Mouse (Mus musculus) heart, adult 11 months (tissue): ENCODE measurements around the gene Rtp1.

Experiments
- DNase-seq: peaks from one replicate; pipeline ENCODE4 v3.0.0; 2022

Gene Rtp1

DNA sequence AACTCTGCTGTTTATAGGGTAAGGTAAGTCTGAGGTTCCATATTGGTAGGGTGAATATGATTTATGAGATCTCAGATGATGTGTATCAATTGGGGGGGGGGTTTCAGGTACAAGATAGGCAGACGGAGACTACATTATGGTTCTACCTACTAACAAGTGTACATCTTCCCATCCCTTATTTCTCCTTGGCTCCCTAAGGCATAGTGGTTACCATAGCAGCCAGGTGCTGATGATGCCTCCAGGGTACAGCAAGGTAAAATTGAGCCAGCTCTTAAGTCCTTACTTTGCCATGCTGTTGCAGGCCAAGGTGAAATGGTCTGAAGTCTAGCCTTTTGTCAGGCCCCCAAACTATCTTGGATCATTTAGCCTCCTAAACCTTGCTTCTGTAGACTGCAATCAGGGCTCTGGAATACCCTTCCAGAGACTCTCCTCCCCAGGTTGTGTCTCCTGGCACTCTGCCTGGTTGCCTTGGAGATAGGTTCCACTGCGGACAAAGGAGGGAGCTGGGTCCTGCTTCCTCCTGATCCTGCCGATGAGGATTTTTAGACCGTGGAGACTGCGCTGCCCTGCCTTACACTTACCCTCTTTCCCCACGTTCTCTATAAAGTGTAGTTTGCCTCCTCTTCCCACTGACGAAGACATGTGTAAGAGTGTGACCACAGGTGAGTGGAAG is at the start of gene Rtp1:
Gene Rtp1, plus strand, starts transcription at position 487 of the 673 bp plus-strand sequence.
- no peak for DNase-seq

DNA sequence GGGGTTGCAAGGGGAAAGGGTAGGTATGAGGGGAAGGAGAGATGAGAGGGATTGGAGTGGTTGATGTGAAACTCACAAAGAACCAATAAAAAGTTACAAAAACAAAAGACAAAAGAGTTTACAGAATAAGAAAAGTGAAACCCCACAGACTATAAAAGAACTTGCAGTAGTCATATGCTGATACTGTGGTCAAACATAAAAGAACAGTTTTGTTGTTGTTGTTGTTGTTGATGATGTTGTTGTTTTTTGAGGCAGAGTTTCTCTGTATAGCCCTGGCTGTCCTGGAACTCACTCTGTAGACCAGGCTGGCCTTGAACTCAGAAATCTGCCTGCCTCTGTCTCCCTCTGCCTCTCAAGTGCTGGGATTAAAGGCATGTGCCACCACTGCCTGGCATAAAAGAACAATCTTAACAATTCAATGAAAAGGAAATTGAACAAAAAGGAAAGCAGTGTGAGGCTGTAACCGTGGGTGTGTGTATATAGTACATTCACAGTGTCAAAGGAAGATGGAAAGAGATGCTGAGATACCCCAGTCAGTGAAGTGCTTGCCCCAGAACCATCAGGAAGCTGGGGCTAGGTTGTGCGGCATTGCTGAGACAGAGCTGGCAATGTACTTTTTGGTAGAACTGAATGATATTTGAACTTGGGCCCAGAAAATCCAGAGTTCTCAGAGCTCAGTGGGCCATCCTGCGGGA is 49.2 kb upstream of the Rtp1 start:
- DNase-seq, result no peak

DNA sequence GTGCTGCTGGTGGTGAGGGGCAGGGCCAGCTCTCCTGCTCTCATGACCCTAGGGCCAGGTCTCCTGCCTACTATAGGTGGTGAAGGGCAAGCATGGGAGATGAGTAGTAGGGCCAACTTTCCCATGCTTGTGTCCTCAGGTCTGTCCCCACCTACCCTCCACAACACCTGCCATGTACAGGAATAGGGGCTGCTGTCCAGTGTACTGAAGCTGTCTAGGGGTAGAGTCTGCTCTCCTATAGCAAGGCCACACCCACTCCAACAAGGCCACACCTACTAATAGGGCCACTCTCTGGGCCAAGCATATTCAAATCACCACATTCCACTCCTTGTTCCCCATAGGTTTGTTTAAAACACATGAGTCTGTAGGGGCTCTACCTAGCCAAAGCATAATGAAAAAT is 44.6 kb upstream of the Rtp1 start:
- no peak for DNase-seq

DNA sequence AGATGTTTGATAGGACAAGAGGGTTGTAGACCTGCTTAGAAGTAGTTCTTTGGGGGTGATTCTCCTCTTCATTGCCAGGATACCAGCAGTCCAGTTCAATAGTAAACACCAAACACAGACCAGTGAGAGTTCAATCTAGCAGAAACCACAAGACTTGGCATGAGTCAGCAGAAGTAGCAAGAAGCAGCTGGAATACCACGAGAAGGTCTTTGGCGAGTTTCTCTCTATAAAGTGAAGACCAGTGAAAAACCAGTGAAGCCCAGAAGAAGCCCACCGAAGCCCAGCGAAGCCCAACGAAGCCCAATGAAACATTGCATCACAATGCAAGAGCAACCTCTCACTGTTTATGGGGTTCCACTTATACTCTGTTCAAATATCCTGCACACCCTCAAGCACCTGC is 31.0 kb upstream of the Rtp1 start:
- DNase-seq, result peak; percentile 59

GRCm38 (mm10) chr16:23401463-23401862 is 27.5 kb upstream of the Rtp1 start:
- peak; percentile 84 for DNase-seq

DNA sequence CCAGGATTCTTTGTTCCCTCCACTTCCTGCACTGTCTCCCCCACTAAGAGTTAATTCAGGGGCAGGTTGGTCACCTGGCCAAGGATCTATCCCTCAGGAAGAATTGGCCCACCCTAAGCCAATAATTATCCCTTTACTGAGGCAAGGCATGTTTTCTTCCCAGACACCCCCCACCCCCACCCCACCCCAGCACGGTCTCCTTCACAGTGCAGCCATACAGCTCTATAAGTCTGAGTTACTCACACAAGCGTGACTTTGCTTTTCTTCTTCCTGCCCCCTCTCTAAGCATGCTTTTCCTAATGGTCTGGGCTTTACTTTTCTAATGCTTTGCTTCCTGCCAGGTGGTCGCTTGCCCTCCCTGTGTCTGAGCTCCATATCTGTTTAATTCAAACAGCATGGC is 27.0 kb upstream of the Rtp1 start:
- peak; percentile 31 for DNase-seq

DNA sequence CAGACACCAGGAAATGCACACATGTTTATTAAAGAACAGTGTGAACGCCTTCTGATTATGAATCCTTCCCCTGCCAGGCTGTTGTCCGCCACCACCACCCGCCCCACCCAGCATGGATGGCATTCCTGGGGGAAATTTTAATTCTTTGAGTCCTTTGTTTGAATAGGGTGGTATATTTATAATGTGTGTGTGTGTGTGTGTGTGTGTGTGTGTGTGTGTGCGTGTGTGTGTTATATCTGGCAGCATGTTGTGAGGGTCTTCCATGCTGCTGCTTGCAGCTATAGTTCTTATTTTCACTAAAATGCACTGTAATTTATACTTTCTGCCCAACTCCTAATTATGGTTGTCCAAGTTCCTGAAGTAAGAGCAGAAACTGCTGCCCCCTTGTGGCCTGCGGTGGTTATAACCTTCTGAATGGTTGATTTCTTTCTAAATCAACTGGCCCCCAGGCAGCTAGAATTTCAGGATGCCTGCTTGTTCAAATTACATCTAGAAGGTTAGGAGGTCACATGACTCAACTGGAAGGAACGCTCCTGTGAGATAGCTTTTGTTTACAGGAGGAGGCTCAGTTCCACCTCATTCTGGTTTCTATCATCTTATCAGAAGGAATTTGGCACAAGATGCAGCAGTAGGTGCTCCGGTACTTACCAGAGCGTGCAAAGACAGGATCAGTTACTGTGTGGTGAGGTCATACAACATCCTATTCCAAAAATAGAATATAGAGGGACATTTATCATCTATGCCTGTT is 25.8 kb upstream of the Rtp1 start:
- DNase-seq, result peak; percentile 92

- DNase-seq, result peak; percentile 77
These were observed 16.0 kb upstream of the Rtp1 start for GRCm38 (mm10) chr16:23412930-23413329.

- DNase-seq, result peak; percentile 95
These were observed 12.7 kb upstream of the Rtp1 start for GRCm38 (mm10) chr16:23416261-23416656.

DNA sequence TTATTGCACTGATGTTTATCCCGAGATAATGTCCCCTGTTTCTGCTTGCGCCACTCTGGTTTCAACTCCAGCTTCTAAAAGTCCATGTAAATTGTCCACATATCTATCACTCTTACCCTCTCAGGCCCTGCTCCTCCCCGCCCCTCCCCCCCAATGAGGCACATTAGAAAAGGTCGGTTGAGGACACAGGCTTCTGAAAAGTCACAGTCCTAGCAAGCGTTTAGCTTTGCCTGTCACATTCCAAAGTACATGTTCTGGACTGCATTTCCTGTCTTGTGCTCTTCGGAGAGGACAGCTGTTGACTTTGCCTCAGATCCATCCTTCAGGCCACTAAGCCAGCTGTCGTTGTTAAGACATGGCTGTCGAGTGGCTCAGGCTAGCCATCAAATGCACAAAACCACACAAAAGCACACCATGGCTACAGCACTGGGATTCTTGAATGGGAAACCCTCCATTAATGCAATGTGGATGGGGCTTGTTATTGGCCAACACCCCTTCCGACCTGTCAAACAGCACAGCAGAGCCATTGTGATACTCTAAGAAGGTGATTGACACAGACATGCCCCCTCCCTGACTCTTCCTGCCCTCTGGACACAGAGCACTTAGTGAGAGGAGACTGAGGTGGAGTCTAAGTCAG is 12.2 kb upstream of the Rtp1 start:
- peak; percentile 95 for DNase-seq

DNA sequence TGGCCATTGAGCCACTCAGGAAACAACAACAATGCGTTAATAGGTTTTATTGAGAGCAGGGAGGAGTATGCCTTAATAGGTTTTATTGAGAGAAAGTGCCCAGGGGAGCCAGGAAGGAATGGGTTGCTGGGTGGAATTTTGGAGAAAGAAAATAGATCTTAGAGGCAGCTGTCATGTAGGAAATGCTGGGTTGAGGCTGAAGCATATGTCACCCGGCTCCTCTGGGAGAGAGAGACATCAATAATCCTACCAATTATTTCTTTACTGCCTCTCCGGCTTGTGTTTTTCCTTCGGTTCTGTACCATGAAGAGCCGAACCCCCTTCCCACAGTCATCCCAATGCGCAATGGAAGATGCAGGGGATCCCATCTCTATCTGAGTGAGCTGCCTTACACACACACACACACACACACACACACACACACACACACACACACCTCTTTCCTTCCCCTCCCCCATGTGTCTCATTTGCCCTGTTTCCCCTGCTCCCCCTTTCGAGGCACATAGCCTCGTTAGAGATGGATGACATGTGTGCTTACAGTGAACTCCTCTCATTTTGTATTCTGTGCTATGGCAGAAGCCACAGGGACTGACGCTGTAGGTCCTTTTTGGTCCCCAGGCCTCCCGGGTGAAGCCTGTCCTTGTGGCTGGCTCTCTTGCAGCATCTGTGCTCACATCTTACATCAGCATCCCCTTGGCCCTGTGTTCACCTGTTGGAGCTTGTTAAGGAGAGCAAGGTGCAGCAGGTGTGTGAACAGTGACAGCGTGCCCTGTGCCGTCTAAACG is 11.3 kb upstream of the Rtp1 start:
- no peak for DNase-seq

- no peak for DNase-seq
These were observed 9.3 kb upstream of the Rtp1 start for GRCm38 (mm10) chr16:23419565-23420085.

DNA sequence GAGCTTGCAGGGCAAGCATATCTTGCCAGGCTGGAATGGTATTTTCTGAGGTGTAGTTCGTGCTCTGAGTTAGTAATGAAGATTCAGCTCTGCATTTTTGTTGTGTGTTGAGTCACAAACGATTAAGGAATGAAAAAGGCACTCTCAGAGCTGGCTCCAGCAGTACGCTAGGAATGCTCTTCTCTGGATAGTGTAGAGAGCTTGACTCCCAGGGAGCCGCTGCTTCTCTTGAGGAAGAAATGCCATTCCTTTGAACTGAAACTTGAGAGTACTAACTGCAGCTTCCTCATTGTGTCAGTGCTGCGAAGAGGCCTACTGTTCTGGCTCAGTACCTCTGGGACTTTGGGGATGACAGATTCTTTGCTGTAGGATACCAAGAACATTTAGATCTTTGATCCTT is 5.1 kb upstream of the Rtp1 start:
- DNase-seq, result no peak

- peak; percentile 87 for DNase-seq
These were observed 1.2 kb upstream of the Rtp1 start for GRCm38 (mm10) chr16:23427701-23428100.

GRCm38 (mm10) chr16:23429991-23430390 is 1.1 kb downstream of the Rtp1 start:
- DNase-seq, result no peak

GRCm38 (mm10) chr16:23437404-23438166 is 8.7 kb downstream of the Rtp1 start:
- no peak for DNase-seq

GRCm38 (mm10) chr16:23444231-23444630 is 15.3 kb downstream of the Rtp1 start:
- peak; percentile 92 for DNase-seq

- no peak for DNase-seq
These were observed 21.0 kb downstream of the Rtp1 start for GRCm38 (mm10) chr16:23449946-23450345.

DNA sequence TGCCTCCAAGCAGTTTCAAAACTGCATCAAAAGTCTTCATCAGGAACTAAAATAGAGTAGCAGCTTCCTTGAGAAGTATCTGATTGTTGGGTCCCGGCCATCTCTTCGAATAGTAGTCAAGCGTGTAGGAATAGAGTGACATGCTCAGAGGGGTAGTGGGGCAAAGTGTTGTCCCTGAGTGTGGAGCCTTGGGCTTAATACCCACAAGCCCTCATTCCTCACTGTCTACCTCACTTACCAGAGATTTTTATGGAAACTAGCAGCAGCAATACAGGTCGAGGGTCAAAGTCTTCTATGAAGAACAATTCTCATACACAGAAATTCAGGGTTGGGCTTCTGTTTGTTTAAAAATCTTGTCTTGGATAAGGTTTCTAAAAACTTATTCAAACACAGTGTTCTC is 21.9 kb downstream of the Rtp1 start:
- no peak for DNase-seq

GRCm38 (mm10) chr16:23452476-23452875 is 23.5 kb downstream of the Rtp1 start:
- DNase-seq, result no peak

- no peak for DNase-seq
These were observed 25.4 kb downstream of the Rtp1 start for GRCm38 (mm10) chr16:23454376-23454775.

- DNase-seq, result peak; percentile 95
These were observed 27.6 kb downstream of the Rtp1 start for GRCm38 (mm10) chr16:23456534-23456933.
